Mouse (Mus musculus): ENCODE results near the gene Arhgef19. TPM values are rescaled to one million over a fixed set of nuclear protein-coding genes. Genes with fewer than 3 reads are reported as not detected.

Gene Arhgef19
- total RNA-seq, 2 experiments from 2014 or later: 1.8 to 2.4 TPM

DNA sequence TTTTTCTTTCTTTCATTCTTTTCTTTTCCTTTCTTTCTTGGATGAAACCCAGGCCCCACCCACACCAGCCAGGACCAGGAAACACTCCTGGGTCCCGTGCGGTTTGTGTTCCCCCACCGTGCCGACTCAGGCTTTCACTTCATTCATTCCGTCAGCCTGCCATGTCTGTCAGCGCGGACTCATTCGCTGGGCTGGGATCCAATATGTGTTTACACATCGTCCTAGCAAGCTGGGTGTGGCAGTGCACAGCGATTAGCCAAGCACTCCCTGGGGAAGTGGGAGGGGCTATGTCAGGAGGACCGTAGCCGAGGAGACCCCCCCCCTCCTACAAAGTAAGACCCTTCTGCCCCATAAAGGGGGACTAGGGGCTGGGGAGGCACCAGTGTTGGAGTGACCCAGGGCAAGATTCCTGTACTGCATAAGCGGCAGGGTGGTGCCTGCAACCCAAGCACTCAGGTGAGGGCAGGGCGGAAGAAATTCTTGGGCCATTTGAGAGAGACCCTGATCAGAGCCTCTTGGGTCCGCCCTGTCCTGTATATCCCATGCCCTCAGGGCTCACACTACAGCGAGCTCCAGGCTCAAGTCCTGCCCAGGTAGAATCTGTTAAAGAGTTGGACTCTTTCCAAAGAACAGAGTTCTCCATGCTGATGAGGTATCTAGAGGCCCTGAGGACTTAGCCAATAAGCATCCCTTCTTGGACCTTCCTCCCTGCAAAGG is 20.9 kb downstream of the Arhgef19 start:
- DNase-seq: no peak
- intact Hi-C loops (cut with DNase I): no loop called here

DNA sequence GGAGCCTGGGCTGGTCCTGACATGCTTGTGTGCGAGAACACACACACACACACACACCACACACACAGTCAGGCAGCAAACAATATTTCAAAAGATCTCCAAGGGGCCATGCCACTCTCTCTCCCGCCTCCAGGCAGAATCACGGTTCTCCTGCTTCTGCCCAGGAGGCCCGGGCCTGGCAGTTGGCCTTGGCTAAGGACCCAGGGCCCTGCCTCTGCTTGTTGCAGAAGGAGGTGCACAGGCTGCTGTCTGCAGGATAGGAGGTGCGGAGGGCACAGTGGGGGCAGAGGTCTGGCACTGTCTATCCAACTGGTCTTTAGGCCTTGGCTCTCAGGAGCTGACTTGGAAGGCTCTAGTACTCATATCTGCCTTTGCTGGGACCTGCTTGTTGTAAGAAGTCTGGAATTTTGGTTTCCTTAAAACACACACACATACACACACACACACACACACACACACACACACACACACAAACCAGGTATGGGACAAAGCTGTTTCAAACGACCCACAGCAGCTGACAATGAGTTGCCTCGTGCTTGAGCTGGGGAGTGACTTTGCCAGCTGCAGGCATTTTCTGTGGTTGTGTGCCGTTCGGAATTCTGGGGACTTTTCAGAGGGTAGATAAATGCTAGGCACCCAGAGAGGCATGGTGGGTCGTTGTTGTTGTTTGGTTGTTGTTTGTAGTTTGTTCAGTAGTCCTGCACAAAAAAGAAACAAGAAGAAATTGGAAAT is 23.8 kb downstream of the Arhgef19 start:
- no peak for DNase-seq
- intact Hi-C loops (cut with DNase I): no loop called here

DNA sequence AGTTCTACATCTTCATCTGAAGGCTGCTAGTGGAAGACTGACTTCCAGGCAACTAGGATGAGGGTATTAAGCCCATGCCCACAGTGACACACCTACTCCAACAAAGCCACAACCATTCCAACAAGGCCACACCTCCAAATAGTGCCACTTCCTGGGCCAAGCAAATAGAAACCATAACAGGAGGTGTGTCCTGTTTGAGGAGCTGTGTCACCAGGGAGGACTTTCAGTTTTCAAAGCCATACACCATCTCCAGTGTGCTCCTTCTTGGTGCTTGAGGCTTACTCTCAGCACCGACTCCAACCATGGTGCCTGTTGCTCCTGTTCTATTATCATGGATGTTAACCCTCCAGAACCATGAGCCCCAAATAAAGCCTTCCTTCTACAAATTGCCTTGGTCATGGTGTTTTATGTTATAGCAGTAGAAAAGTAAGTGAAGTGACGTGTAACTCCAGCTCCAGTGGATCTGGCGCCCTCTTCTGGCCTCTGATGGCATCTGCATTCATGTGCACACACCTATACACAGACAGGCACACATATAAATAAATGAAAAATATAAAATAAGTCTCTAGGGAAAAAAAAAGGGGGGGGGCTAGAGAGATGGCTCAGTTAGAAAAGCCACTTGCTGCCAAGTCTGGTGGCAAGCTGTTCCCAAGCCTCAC is 26.8 kb downstream of the Arhgef19 start:
- intact Hi-C loops (cut with DNase I): no loop called here

DNA sequence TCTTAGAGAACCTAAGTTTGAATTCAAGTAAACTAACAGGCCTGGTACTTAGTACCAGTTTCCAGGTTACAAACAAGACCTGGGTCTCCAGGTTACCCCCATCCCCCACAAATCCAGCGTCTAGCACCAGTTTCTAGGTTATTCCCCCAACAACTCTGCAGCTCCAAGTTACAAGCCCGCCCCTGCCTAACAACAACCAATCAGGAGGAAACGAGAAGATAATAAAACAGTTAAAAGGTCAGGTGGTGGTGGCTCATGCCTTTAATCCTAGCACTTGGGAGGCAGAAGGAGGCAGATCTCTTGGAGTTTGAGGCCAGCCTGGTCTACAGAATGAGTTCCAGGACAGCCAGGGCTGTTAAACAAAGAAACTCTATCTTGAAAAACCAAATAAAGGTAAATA is 28.0 kb downstream of the Arhgef19 start:
- intact Hi-C loops (cut with DNase I): no loop called here
- no peak for DNase-seq

More for the DNA sequence above, 26.8 kb downstream of the Arhgef19 start:
- DNase-seq: no peak

GRCm38 (mm10) chr4:141267837-141268236 is 28.5 kb downstream of the Arhgef19 start:
- DNase-seq: peak; percentile 60
- intact Hi-C loops (cut with DNase I): no loop called here

DNA sequence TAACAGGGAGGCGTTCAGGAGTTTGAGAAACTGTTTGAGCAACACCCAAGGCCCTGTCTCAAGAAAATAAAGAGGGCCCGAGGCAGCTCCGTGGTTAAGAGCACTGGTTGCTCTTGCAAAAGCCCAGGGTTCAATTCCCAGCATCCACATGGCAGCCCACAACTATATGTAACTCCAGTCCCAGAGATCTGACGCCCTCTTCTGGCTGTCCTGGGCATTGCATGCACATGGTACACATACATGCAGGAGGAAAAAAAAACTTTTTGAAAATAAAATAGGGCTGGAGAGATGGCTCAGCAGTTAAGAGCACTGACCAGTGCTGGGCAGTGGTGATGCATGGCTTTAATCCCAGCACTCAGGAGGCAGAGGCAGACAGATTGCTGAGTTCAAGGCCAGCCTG is 29.1 kb downstream of the Arhgef19 start:
- DNase-seq: no peak
- intact Hi-C loops (cut with DNase I): no loop called here

GRCm38 (mm10) chr4:141269080-141269479 is 29.8 kb downstream of the Arhgef19 start:
- no peak for DNase-seq
- intact Hi-C loops (cut with DNase I): no loop called here

- intact Hi-C loops (cut with DNase I): no loop called here
- DNase-seq: no peak
Measured at GRCm38 (mm10) chr4:141270201-141270940, 31.1 kb downstream of the Arhgef19 start.

GRCm38 (mm10) chr4:141271228-141271627 is 31.9 kb downstream of the Arhgef19 start:
- intact Hi-C loops (cut with DNase I): no loop called here
- DNase-seq: no peak

- intact Hi-C loops (cut with DNase I): loop anchor here (2.0 kb wide), 1 partner anchor 91 kb away; no protein-coding TSS in a partner anchor
Measured at GRCm38 (mm10) chr4:141271721-141272120, 32.4 kb downstream of the Arhgef19 start.

DNA sequence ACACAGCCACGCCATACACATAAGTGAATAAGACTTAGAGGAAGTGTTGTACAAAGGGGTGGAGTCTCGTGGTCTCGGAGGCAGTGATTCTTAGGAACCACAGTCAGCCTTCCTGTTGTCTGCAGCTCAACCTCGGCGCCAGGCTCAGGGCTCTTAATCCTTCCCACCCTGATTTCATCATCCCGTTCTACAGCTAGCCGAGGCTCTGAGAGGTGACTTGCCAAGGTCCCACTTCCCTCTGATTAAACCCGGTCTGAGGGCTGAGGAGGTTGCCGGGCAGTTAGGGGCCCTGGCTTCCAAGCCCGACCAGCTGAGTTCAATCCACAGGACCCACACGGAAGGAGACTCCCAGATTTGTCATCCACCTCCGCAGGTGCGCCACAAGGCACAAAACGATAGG is 33.6 kb downstream of the Arhgef19 start:
- no peak for DNase-seq
- intact Hi-C loops (cut with DNase I): loop anchor here (2.0 kb wide), 1 partner anchor 90 kb away; no protein-coding TSS in a partner anchor

More at GRCm38 (mm10) chr4:141271721-141272120, 32.4 kb downstream of the Arhgef19 start:
- DNase-seq: no peak

- DNase-seq: peak; percentile 86
- intact Hi-C loops (cut with DNase I): loop anchor here (2.0 kb wide), 1 partner anchor 90 kb away; no protein-coding TSS in a partner anchor
Measured at GRCm38 (mm10) chr4:141273296-141273695, 34.0 kb downstream of the Arhgef19 start.

GRCm38 (mm10) chr4:141274485-141275341 is 35.4 kb downstream of the Arhgef19 start:
- intact Hi-C loops (cut with DNase I): no loop called here
- DNase-seq: no peak

GRCm38 (mm10) chr4:141277157-141277556 is 37.9 kb downstream of the Arhgef19 start:
- intact Hi-C loops (cut with DNase I): no loop called here
- DNase-seq: no peak

DNA sequence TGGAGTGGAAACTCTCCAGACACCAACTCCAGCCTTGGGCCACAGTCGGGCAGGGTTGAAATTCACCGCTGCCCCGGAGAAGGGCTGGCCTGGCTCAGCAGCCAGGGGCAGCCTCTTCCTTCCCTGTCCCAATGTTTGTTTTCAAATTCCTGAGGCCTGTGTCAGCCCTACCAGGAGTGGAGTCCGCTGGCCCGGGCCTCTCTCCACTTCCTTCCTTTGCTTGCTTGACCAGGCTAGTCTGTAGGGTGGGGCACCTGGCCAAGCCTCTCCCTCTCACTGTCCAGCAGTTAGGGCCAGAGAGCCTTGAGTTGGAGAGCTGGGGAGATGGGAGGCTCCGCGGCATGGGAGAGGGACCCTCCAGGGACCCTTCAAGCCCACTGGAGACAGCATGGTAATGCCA is 38.9 kb downstream of the Arhgef19 start:
- intact Hi-C loops (cut with DNase I): no loop called here
- DNase-seq: no peak

DNA sequence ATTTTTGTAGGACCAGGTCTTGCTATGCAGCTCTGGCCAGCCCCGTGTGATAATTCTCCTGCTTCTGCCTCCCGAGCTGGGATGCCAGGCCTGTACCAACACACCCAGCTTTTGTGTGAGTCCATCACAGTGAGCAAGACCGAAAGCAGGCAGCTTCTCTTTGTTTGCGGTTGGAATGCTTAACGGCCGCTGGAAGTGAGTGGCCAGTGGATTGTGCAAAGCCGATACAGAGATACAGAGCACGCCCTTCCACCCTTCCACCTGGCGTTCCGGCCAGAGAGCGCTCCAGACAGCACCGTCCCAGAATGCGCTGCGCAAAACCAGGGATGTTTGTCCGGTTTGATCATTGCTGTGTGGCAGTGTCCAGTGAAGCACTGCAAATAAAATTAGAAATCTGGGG is 40.0 kb downstream of the Arhgef19 start:
- intact Hi-C loops (cut with DNase I): no loop called here

GRCm38 (mm10) chr4:141279783-141280182 is 40.5 kb downstream of the Arhgef19 start:
- no peak for DNase-seq
- intact Hi-C loops (cut with DNase I): no loop called here

More for the DNA sequence above, 40.0 kb downstream of the Arhgef19 start:
- no peak for DNase-seq

- no peak for DNase-seq
- intact Hi-C loops (cut with DNase I): no loop called here
Measured at GRCm38 (mm10) chr4:141280471-141280870, 41.2 kb downstream of the Arhgef19 start.

GRCm38 (mm10) chr4:141281153-141281552 is 41.9 kb downstream of the Arhgef19 start:
- intact Hi-C loops (cut with DNase I): no loop called here
- DNase-seq: no peak

GRCm38 (mm10) chr4:141281578-141281977 is 42.3 kb downstream of the Arhgef19 start:
- intact Hi-C loops (cut with DNase I): no loop called here
- no peak for DNase-seq

All from left cerebral cortex, postnatal 4 days (tissue).